Mouse (Mus musculus): ENCODE results near the gene Adck2.

Gene Adck2

GRCm38 (mm10) chr6:39573791-39574554, at the start of gene Adck2:
Gene Adck2, plus strand, starts transcription at chr6:39573873.
- peak; percentile 60 to 69 for DNase-seq (ENCODE audit: low spot score in 2 of 2)

GRCm38 (mm10) chr6:39526797-39527196, 46.9 kb upstream of the Adck2 start:
- DNase-seq (ENCODE audit: low spot score in 2 of 2), result peak in 1 of 2 experiments; percentile 47

DNA sequence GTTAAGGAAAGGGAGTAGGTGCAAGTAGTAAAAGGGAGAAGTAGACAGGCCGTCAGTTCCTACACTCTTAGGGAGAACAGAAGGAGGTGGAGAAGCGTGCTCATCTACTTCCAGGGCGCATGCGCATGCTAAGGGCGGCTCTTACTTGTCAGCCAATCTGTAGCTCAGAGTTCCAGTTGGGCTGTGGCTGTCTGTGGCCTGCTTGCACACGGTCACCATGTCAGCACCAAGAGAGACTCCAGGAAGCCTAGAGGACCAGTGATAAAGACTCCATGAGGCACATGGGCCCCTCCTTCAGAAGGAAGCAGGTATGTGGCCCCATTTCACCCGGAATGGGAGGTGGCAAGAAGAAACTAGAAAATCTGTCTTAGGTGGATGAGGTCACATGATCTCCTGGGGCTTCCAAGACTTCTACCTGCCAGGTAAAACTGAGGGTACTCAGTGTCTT, 46.3 kb upstream of the Adck2 start:
- DNase-seq (ENCODE audit: low spot score in 2 of 2), result peak in 1 of 2 experiments; percentile 3

- DNase-seq (ENCODE audit: low spot score in 2 of 2), result peak in 1 of 2 experiments; percentile 24
Observed at GRCm38 (mm10) chr6:39527811-39528210, 45.9 kb upstream of the Adck2 start.

DNA sequence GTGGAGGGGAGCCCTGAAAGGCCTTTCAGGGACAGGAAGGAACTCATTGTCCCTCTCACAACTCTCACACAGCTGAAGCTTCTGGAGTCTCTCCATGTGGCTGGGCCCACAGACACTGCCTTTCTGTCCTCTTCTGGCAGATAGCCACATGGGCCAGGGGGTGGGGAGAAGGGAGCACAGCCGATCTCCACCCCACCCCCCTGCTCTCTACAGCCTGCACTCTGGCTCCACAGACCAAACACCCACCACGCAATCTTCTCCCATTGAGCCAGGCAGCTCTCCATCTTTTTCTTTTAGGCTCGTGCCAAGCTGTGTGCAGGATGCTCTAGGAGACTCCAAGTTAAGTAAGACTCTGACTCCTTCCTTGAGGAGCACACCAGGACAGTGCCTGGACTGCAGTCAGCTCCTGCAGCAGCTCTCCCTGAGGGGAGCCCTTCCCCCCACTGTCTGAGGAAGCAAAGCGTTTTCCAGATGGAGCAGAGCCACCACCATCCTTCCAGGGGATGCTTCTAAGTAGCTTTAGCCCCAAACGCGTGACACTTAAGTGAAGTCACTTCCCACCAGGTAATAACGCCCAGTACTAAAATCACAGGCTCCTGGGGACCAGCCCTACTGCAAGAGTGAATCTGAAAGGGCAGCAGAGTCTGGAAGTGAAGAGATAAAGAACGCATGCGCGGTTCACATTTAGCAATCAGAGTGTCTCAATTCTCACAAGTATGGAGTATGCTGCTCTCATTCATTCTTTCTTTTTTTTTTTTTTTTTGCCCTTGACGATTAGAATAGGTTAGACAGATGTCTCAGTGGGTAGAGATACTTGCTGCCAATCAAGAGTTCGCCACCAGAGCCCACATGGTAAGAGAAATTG, 44.8 kb upstream of the Adck2 start:
- no peak for DNase-seq (ENCODE audit: low spot score in 2 of 2)

- no peak for DNase-seq (ENCODE audit: low spot score in 2 of 2)
Observed at GRCm38 (mm10) chr6:39534944-39535343, 38.7 kb upstream of the Adck2 start.

- DNase-seq (ENCODE audit: low spot score in 2 of 2), result no peak
Observed at GRCm38 (mm10) chr6:39536621-39537020, 37.1 kb upstream of the Adck2 start.

DNA sequence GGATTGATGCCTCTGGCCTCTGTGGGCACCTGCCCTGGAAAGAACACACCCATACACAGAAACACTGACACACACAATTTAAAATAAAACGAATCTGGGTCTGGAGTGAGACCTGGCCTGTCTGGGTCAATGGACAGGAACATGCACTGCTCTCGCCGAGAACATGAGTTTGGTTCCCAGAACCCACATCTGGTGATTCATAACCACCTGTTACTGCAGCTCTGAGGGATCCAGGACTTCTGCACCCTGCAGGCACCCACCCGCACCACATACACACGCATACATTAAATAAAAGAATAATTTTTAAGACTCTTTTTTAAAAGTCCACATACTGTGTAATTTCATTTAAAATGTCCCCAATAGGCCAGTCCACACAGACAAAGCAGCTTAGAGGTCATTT, 36.4 kb upstream of the Adck2 start:
- no peak for DNase-seq (ENCODE audit: low spot score in 2 of 2)

GRCm38 (mm10) chr6:39538227-39538626, 35.4 kb upstream of the Adck2 start:
- DNase-seq (ENCODE audit: low spot score in 2 of 2), result no peak

DNA sequence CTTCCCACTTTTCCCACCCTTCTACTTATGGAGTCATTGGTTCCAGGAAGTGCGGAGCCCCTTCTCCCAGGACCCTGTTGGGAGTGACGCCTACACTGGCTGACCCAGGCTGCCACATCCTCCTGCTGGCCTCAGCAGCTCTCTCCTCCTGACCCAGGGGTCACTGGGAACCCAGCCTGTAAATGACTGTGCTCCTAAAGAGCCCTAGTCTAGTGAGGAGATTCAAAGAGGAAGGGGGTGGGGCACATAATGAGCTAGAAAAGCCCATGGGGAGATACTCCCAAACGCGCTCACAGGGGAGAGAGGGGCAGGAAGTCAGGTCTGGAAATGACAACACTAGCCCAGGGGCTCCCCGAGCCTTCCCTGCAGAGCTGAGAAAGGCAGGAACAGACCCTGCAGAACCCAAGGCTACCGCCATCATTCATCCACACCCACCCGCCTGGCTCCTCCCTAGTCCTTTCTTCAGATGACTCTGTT, 34.0 kb upstream of the Adck2 start:
- DNase-seq (ENCODE audit: low spot score in 2 of 2), result no peak

DNA sequence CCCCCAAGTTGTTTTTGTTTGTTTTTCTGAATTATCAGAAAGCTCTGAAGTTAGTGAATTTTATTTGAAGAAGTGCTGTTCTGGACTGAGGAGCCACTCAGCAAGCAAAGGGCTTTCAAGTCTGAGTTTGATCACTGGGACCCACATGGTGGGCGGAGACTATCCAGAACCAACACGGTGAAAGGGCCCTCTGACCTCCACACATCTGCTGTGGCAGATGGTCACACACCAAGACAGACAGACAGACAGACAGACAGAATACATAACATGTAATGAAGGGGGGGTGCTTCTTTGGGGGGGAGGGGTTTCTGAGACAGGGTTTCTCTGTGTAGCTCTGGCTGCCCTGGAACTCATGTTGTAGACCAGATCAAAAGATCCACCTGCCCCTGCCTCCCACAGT, 33.1 kb upstream of the Adck2 start:
- DNase-seq (ENCODE audit: low spot score in 2 of 2), result no peak

DNA sequence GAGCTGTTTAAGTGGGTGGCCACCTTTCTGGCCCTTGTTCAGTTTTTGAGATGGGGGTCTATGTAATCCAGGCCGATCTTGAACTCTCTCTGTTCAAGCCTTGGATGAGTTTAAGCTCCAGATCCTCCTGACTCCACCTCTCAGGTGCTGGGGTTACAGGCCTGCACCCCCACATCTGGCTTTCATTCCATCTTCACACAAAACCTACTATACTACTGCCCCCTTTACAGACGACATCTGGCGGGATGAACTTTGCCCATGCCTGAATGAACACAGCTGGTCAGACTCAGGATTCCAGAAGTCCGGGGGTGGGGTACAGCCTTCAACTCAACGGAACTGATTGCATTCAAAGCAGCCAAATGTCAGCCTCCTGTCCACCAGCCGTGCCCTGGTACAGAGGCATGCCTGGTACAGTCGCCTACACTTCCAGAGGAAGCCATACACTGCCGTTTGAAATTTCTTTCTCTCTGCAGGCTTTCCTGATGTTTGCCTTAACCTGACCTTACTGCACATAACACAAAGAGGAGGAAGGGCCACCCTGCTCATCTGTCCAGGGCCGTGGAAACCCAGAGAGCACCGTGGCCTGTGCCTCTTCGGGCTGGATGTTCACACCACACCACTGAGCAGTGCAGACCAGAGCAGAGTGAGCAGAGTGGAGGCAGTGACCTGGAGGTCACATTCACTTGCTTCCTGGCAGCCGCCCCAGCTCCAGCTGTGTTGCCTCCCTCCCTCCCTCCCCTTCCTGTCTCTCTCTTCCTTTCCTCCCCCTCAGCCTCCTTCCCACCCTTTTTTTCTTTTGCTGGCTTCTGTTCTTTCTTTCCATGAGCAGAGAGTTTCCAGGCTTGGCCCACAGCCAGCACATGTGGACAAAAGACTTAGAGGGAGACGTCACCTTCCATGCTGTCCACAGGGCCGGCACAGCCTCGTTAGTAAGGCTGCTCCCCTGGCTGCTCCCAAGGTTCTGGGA, 30.8 kb upstream of the Adck2 start:
- DNase-seq (ENCODE audit: low spot score in 2 of 2), result no peak

DNA sequence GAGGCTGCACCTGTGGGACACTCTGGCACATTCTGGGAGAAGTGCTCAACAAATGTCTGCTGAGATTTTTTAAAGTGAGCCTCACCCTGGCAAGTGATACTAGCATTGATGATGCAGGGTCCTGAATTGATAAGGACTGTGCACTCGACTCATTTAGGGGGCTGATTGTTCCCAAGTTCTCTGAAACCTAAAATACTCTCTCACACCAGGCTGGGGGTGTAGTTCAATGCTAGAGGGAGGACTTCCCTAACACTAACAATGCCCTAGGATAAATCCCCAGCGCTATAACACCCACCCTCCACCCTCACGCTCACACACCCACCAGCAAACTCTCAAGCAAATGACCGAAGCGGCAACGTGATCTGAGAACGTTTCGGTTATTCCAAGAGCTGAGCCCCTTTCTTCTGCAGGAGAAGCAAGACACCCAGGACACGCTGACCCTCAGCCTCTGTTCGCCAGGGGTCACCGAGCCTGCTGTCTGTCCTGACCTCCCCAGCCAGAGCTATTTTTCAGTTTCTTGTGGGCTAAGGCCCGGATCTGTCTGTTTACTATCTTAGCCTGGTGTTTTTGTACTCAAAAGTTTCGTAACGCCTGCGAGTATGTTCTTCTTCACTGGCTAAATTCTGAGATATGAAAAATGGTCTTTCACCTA, 29.8 kb upstream of the Adck2 start:
- DNase-seq (ENCODE audit: low spot score in 2 of 2), result no peak

GRCm38 (mm10) chr6:39545474-39545873, 28.2 kb upstream of the Adck2 start:
- DNase-seq (ENCODE audit: low spot score in 2 of 2), result no peak

DNA sequence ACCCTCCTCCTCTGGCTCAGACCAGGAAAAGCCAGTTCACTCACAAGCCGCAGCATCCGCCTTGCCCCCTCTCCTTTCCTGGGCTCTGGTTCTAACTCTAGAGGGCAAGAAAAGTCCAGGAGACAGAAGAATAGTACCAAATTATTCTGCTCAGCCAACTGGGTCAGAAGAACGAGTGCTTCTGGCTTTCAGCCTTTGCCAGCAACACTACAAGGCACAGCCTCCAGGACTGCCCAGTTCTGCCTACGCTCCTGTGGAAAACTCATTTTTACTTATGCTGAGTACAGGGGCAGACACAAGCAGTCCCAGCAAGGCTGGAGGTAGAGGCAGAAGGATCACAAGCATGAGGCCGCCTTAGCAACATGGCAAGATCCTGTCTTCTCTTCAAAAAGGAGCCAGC, 25.6 kb upstream of the Adck2 start:
- DNase-seq (ENCODE audit: low spot score in 2 of 2), result no peak

- DNase-seq (ENCODE audit: low spot score in 2 of 2), result peak in 1 of 2 experiments; percentile 32
Observed at GRCm38 (mm10) chr6:39551981-39552636, 21.6 kb upstream of the Adck2 start.

GRCm38 (mm10) chr6:39554888-39555647, 18.6 kb upstream of the Adck2 start:
- DNase-seq (ENCODE audit: low spot score in 2 of 2), result no peak

GRCm38 (mm10) chr6:39555648-39555945, 18.1 kb upstream of the Adck2 start:
- no peak for DNase-seq (ENCODE audit: low spot score in 2 of 2)

DNA sequence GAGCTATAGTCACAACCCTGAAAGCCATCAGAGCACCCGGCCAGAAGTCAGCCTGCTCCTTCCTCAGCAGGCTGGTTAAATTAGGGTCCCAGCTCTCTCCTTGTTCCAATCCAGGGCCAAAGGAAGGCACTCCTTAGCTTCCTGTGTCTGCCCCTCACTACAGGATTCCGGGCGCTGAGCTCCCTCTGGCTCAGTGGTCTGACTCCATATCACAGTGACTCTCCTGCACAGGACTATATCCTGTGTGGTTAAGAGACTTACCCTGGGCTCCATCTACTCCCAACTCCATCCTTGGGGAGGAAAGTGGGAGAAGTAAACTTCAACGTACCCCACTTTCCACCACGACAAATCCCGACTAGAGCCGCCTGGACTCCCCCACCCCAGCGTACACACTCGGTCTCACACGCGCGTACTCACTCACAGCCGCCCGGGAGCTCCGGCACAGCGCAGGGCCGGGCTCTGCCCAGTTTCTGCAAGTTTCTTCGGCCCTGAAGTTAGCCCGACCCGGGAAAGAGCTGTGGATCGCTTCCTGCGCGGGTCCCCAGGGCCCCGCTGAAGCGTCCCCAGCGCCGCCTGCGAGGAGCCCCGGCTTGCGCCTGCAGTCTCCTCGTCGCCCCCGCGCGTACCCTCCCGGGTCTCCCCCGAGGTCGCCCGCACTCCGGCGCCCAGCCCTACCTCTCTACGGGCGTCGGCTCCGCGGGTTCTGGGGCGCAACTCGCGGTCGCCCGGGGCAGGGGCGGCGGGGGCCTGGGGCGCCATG, 16.6 kb upstream of the Adck2 start:
- DNase-seq (ENCODE audit: low spot score in 2 of 2), result no peak
